Mouse (Mus musculus): Measurements from ENCODE around the gene 2210010C04Rik. TPM values are rescaled to one million over a fixed set of nuclear protein-coding genes. Genes with fewer than 3 reads are reported as not detected.

The 2210010C04Rik gene
- polyA plus RNA-seq, 1 experiment from 2014 or later, result not detected

Other genes with a start within 250 kb of the 2210010C04Rik start
- gene Moxd2, start 148.0 kb downstream of the 2210010C04Rik start, polyA plus RNA-seq (2015; fragmentation: Nextera tagmentation; extraction: Ambion mirVana), result not detected in 2 replicates
- gene Prss58, start 135.1 kb downstream of the 2210010C04Rik start, polyA plus RNA-seq (2015; fragmentation: Nextera tagmentation; extraction: Ambion mirVana), result not detected in 2 replicates
- gene 1700074P13Rik, start 95.0 kb downstream of the 2210010C04Rik start, polyA plus RNA-seq (2015; fragmentation: Nextera tagmentation; extraction: Ambion mirVana), result not detected in 2 replicates
- gene Gm4744, start 83.6 kb downstream of the 2210010C04Rik start, polyA plus RNA-seq (2015; fragmentation: Nextera tagmentation; extraction: Ambion mirVana), result not detected in 2 replicates
- 0.43 TPM in 1 of 2 replicates, not detected in the other for gene 1810009J06Rik, start 70.8 kb downstream of the 2210010C04Rik start, polyA plus RNA-seq (2015; fragmentation: Nextera tagmentation; extraction: Ambion mirVana)
- 1.1 TPM in 1 of 2 replicates, not detected in the other for gene Gm2663, start 36.0 kb downstream of the 2210010C04Rik start, polyA plus RNA-seq (2015; fragmentation: Nextera tagmentation; extraction: Ambion mirVana)